Mouse (Mus musculus): ENCODE results near the gene Rufy3.

Gene Rufy3

GRCm38 (mm10) chr5:88574829-88575228 lies 10.0 kb downstream of the Rufy3 start:
- no peak for DNase-seq (ENCODE audit: inconsistent age in 2 of 2, low spot score in 1 of 2)

GRCm38 (mm10) chr5:88575506-88576338 lies 10.9 kb downstream of the Rufy3 start:
- DNase-seq (ENCODE audit: inconsistent age in 2 of 2, low spot score in 1 of 2), result no peak

GRCm38 (mm10) chr5:88580681-88581080 lies 15.8 kb downstream of the Rufy3 start:
- DNase-seq (ENCODE audit: inconsistent age in 2 of 2, low spot score in 1 of 2), result no peak

GRCm38 (mm10) chr5:88581343-88581742 lies 16.5 kb downstream of the Rufy3 start:
- DNase-seq (ENCODE audit: inconsistent age in 2 of 2, low spot score in 1 of 2), result no peak

- peak; percentile 52 to 60 for DNase-seq (ENCODE audit: inconsistent age in 2 of 2, low spot score in 1 of 2)
Observed at GRCm38 (mm10) chr5:88583271-88584031, 18.6 kb downstream of the Rufy3 start.

- peak; percentile 39 to 61 for DNase-seq (ENCODE audit: inconsistent age in 2 of 2, low spot score in 1 of 2)
Observed at GRCm38 (mm10) chr5:88584061-88584460, 19.2 kb downstream of the Rufy3 start.

GRCm38 (mm10) chr5:88586407-88587174 lies 21.8 kb downstream of the Rufy3 start:
- peak; percentile 45 to 76 for DNase-seq (ENCODE audit: inconsistent age in 2 of 2, low spot score in 1 of 2)

GRCm38 (mm10) chr5:88587211-88587934 lies 22.5 kb downstream of the Rufy3 start:
- peak; percentile 52 to 77 for DNase-seq (ENCODE audit: inconsistent age in 2 of 2, low spot score in 1 of 2)

- DNase-seq (ENCODE audit: inconsistent age in 2 of 2, low spot score in 1 of 2), result no peak
Observed at GRCm38 (mm10) chr5:88588481-88588880, 23.6 kb downstream of the Rufy3 start.

- no peak for DNase-seq (ENCODE audit: inconsistent age in 2 of 2, low spot score in 1 of 2)
Observed at GRCm38 (mm10) chr5:88593421-88594172, 28.8 kb downstream of the Rufy3 start.

- DNase-seq (ENCODE audit: inconsistent age in 2 of 2, low spot score in 1 of 2), result no peak
Observed at GRCm38 (mm10) chr5:88594173-88594569, 29.3 kb downstream of the Rufy3 start.

GRCm38 (mm10) chr5:88595537-88596455 lies 31.0 kb downstream of the Rufy3 start:
- DNase-seq (ENCODE audit: inconsistent age in 2 of 2, low spot score in 1 of 2), result peak in 1 of 2 experiments; percentile 70

GRCm38 (mm10) chr5:88598961-88599360 lies 34.1 kb downstream of the Rufy3 start:
- DNase-seq (ENCODE audit: inconsistent age in 2 of 2, low spot score in 1 of 2), result peak in 1 of 2 experiments; percentile 25

GRCm38 (mm10) chr5:88602030-88602429 lies 37.2 kb downstream of the Rufy3 start:
- DNase-seq (ENCODE audit: inconsistent age in 2 of 2, low spot score in 1 of 2), result no peak

- DNase-seq (ENCODE audit: inconsistent age in 2 of 2, low spot score in 1 of 2), result no peak
Observed at GRCm38 (mm10) chr5:88602713-88603112, 37.9 kb downstream of the Rufy3 start.

- peak; percentile 60 to 79 for DNase-seq (ENCODE audit: inconsistent age in 2 of 2, low spot score in 1 of 2)
Observed at GRCm38 (mm10) chr5:88604046-88604445, 39.2 kb downstream of the Rufy3 start.

- DNase-seq (ENCODE audit: inconsistent age in 2 of 2, low spot score in 1 of 2), result no peak
Observed at GRCm38 (mm10) chr5:88604641-88605358, 40.0 kb downstream of the Rufy3 start.

GRCm38 (mm10) chr5:88614129-88614528 lies 49.3 kb downstream of the Rufy3 start:
- DNase-seq (ENCODE audit: inconsistent age in 2 of 2, low spot score in 1 of 2), result no peak
